Mouse (Mus musculus): Measurements from ENCODE around the gene Dscaml1.

Dscaml1 gene

DNA sequence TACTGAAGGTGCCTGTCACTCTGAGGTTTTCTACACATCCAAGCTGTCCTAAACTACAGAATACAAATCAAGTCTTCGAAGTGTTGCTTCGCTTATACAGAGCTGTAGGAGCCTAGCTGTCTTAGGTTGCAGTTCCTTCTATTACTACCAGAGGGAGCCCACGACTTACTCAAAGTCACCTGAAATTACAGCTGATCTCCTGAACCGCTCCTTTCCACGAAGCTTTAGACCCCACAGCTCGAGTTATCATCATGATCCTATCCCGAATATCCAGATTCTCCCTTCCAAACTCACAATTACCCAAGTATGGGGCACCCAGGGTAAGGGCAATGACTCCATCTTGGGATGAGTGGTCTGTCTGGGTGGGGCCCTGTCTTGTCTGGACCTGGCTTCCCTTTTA, 14.6 kb upstream of the Dscaml1 start:
- peak; percentile 34 for DNase-seq (ENCODE audit: low read depth)

DNA sequence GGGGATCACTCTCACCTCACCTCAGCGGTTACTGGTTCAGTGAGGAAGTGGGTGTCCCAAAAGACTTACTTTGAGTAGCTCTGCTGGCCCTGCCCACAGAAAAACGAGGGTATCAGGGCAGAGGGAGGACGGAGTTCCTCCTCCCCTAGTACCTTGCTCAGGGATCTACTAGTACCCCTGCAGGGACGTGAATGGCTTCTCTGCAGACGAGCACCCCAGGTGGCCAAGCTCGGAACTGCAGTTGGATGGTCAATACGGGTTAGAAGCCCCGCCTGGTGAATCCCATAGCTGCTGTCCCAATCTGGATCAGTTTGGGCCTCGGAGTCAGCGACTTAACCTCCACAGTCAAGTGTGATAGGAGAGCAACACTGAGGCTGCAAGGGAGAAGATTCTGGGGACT, 14.1 kb upstream of the Dscaml1 start:
- peak; percentile 50 for DNase-seq (ENCODE audit: low read depth)

DNA sequence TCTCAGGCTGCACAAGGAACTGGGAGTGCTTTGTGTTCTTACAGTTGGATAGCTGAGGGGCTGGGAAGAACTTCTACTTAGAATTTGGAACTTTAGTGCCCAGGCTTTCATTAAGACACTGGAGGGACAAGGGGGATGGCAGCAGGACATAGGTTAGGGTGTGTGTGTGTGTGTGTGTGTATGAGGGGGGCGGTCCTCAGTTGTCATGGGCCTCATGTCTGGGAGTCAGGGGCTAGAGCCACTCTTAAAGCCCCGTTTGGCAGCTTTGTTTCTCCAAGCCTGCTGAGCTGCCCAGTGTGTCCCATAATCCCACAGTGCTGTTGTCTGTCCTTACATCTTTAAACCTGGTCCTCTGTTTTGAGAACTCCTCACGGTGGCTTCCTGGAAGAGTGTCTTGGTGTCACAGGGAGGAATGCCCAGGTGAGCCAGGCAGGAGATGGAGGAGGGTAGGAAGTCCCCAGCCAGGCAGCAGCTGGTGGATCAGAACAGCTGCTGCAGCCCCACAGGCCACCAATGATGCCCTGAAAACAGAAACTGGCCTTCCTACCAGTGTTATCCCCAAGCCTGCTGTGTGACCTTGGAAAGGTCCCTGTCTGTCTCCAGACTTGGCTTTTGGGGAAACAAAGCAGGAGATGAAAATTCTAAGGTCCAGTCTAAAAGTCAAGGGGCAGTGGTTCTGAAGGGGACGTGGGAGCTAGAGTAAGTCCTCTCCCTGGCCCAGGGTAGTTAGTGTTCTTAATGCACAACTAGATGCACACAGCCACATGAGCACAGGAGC, 13.5 kb upstream of the Dscaml1 start:
- no peak for DNase-seq (ENCODE audit: low read depth)

DNA sequence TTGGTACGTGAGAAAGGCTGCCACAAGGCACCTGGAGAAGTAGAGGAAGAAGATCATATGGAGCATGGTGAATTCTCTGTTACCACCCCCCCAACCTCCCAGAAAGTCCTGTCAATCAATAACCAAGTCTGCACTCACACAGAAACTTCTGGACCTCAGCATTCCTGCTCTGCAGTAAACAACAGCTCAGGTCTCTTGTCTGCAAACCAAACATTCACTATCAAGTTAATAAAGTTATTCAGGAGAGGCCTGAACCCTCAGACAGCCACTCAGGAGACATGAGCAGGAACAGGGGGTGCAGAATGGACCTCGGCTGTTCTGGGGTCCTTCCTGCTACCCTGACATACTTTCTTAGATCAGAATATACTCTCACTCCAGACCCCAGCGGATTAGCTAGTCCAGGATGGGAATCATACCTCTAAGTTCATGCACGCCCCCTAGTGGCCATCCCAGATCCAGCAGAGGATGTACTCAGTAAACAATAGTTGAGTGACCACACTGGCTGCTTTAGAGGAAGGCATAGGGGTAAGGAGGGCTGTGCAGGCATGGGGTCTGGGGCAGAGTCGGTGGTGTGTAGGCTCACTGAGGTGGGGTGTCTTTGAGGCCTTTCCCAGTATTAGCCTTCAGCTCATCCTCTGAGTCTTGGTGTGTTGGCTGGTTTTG, 12.8 kb upstream of the Dscaml1 start:
- DNase-seq (ENCODE audit: low read depth), result no peak

DNA sequence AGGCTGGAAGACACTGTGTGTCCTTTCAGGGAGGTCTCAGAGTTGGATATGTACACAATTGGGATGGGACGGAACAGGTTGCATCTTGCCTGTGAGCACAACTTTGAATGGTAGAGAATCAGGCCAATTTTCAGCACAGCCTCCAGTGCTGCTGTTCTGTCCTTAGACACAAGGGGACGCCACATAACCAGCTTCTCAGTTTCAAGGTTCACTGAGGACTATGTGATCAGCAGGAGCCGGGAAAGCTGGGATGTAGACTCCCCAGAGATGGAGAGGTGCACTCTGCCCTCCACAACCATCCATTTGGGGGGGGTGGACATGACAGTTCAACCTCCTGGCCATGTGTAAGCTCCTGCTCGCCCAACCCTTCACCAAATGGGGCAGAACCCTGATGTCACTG, 10.5 kb upstream of the Dscaml1 start:
- peak; percentile 51 for DNase-seq (ENCODE audit: low read depth)

DNA sequence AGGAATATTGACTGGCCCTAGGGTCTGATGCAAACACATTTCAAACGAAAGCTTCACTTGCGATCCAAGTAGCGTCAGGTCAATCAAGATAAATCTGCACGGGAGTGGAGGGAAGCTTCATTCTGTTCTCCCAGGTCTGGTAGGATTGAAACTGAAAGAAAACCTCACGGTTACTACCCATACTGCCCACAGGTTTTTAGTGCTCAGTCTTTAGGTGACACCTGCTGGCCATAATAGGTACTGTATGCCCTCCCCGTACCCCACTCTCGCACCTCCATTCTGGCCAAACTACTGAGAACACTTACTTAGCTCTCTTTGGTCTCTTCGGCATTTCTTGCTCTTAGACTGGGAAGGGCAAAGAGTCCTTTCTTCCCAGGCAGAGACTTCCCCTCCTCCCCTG, 9.2 kb upstream of the Dscaml1 start:
- peak; percentile 48 for DNase-seq (ENCODE audit: low read depth)

DNA sequence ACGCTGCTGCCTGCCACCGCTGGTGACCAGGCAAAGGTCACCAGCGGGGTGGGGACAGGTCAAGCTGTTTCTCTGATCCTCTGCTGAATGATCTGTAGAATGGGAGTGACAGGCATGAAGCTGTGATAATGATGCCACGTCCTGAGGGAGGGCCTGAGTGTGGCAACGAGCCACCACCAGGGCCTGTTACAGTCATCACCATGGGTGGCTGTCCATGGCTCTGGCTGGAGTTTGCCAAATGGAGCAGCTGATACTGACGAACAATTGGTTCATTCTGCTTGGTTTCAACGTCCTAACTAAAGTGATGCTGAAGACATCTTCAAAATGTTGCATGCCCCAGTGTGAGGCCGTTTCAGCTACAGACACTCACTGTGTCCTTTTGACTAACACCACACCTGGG, 8.2 kb upstream of the Dscaml1 start:
- no peak for DNase-seq (ENCODE audit: low read depth)

DNA sequence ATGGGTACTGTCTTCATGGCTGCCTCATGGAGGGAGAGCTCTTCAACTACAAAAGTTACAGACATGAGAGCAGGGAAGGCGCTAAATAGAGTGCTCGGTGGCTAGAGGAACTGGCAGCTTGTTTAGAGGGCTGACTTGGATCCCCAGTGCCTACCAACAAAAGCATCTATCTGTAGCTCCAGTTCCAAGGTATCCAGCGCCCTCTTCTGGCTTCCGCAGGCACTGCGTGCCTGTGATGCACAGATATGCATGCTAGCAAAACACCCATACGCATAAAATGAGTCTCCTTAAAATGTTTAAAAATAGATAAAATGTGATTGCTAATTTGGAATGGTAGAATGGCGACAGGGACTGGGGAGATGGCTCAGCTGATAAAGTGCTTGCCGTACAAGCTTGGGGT, 5.2 kb upstream of the Dscaml1 start:
- DNase-seq (ENCODE audit: low read depth), result peak; percentile 6

DNA sequence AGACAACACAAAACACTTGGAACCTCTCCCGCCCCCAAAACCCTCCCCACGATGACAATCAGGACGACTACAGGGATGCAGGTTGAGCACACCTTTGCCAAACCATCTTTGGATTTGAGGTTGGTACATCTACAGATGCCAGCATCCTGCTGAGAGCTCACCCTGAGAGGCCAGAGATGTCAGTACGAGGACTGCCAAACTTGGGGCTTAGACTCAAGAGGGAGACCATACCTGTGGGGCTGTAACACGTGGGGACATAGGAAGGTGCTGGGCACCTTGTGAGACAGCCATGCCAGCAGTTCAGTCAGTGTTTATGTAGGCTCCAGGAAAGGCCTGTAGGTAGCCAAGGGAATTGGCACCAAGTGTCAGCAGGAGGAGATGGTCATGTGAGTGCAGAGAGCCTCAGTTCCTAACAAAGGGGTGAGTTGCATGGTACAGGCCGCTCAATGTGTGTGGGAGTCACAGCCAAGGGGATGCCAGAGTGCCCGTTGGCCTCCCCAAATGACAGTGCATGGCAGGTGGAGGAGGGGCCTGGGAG, 3.6 kb upstream of the Dscaml1 start:
- no peak for DNase-seq (ENCODE audit: low read depth)

DNA sequence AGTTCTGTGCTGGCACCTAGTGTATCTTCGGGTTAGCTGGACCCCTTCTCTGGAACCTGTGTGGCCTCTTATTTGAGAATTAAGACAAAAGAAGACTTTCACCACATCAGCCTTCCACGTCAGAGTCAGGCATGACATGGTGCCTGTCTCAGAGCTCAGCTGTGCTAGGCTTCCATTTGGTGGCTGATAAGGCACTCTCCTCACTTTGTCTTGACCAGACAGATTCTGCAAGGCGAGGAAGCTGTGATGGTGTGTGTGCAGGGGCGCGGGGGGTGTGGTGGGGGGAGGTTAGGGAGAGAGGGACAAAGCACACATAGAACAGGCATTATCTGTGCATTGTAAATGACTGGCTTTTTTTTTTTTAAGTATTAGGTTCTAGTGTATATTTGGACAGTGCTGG, 3.0 kb downstream of the Dscaml1 start:
- no peak for DNase-seq (ENCODE audit: low read depth)

DNA sequence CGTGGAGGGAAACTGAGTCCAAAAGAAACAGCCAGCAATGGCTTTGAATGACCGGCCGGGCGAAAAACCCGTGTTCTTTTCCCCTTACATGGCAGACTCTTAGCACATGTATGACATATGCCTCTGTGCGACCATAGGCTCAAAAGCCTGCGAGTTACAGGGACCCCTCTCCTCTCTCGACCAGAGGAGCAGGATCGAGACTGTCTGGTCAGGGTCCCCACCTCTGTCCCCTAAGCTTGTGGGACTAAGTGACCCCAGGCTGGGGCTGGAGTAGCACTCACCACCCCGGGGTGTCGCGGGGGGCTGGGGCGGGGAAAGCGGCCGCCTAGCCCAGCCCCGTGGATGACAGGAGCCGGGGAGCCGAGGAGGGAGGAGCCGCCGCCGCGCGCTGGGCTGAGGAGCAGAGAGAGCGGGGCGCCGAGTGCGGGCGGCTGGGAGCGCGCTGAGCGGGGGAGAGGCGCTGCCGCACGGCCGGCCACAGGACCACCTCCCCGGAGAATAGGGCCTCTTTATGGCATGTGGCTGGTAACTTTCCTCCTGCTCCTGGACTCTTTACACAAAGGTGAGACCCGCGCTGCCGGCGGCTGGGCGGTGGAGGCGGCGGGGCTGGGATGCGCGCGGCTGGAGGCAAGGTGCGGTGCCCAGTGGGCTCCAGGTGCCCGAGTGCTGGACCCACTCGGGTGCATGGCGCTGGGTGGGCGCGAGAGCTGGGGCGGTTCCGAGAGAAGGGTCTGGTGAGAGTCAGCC, 3.7 kb downstream of the Dscaml1 start:
- DNase-seq (ENCODE audit: low read depth), result no peak

DNA sequence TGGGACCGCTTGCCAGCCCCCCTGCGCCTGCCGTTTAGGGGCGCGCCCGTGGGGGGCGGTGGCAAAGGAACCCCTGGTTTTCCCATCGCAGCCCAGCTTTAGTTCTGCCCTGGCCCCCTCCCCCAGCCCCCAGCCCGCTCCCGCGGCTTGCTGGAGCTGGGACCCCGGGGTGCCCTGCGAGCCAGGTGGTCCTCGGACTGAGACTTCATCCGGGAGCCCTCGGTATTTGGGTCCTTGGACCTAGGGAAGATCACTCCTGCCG, 4.2 kb downstream of the Dscaml1 start:
- DNase-seq (ENCODE audit: low read depth), result no peak

DNA sequence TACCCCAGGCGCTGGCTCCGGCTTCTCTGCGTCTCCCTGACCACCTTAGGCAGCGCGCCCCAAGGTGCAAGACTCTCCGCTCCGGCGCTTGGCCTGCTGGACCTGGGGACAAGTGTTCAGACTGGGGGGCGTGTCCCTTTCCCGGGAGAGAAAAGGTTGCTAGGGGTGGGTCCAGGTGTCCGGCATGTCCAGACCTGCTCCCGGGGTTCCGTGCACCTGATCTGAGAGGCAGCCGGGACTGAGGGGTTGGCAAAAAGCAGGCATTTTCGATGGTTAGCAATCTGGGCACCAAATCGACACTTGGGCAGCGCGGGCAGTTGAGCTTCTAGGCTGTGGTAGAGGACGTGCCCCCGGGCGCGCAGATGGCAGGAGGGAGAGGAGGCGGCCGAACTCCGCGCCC, 4.7 kb downstream of the Dscaml1 start:
- DNase-seq (ENCODE audit: low read depth), result no peak

DNA sequence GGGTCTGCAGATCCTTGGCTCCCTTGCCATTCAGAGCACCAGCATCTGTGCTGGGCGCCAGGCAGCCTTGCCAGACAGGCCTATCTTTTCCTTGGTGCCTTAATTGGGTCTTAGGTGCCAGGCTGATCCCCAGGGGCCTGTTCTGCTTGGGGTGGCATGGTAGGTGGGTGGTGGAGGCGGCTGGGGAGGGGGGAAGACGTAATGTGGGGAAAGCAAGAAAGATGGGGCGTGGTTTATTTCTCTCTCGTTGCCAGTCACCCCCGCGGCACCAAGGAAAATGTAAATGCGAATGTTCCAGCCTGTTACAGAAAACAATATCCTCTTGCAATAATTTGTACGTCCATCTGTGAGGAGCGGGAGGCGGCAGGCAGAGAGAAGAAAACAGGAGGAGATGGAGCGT, 6.2 kb downstream of the Dscaml1 start:
- DNase-seq (ENCODE audit: low read depth), result no peak

DNA sequence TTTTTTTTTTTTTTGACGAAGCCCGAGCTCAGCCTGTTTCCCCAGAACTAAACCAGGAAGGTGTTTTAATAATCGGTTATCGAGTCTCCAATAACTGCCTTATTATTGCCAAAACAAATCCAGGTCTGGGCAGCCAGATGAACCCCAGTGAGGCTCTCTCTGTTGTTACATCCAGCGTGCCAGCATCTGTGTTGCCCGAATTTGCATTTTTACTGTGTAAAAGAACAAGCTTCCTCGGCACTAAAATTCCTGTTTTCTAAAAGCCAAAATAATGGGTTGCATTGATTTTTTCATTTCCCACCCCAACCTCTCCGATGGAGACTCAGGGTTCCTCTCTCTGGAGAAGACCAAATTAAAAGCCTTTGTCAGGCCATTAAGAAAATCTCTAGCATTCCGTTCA, 6.7 kb downstream of the Dscaml1 start:
- no peak for DNase-seq (ENCODE audit: low read depth)

DNA sequence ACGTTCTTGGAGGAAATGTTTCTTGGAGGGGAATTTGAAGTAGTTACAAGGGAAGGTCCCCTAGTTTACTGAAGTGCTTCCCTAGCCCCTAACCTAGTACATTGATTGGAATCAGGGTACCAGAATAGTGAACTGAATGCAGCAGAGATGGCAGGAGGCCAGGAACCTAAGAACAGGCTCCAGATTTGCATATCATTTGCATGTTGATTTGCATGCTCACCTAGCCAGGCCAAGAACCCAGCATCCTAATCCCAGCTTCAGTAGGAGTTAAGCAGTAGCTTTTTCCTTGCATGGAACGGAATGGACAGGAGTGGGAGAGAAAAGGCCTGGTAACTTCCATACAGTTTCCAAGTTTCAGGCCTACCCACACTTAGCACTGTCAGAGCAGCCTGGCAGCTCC, 7.7 kb downstream of the Dscaml1 start:
- no peak for DNase-seq (ENCODE audit: low read depth)

DNA sequence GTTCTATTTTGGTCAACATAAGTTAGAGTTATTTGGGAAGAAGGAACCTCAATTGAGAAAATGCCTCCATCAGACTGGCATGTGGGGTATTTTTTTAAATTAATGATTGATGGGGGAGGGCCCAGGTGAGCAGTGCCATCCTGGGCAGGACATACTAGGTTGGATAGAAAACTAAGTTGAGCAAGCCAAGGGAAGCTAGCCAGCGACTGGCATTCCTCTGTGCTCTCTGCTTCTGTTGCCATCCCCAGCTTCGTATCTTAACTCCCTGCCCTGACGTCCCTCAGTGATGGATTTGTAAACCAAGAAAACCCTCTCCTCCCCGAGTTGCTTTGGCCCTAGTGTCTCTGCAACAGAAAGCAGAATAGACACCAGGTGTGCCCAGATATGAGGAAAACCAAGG, 12.6 kb downstream of the Dscaml1 start:
- DNase-seq (ENCODE audit: low read depth), result no peak

DNA sequence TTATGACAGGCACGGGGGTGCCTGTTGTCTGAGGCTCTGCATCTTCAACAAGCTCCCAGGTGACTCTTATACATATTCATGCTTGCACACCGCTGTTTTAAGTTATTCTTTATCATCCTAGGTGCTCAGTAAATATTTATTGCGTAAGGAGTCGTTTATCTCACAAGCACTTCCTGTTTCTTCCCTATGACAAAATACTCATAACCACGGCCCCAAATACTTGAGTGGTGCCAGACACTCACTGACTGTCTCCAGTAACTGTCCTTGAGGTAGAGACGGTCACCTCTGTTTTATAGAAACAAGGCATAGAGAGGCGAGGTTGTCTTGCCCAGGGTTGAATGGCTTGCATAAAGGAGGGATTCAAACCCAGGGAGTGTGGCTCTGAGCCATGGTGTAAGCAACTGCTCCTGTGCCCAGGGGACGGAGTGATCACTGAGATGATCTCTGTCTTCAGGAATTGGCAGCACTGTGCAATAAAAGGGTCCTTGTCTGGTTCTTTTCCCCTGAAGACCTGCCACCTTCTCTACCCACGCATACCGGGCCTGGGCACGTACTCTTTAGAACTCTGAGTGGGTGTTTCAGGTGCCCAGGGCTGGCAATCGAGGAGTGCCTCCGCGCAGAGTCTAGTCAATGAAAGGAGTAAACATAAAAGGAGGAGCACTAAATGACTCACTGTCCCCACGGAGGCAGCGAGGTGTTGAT, 13.8 kb downstream of the Dscaml1 start:
- DNase-seq (ENCODE audit: low read depth), result no peak

DNA sequence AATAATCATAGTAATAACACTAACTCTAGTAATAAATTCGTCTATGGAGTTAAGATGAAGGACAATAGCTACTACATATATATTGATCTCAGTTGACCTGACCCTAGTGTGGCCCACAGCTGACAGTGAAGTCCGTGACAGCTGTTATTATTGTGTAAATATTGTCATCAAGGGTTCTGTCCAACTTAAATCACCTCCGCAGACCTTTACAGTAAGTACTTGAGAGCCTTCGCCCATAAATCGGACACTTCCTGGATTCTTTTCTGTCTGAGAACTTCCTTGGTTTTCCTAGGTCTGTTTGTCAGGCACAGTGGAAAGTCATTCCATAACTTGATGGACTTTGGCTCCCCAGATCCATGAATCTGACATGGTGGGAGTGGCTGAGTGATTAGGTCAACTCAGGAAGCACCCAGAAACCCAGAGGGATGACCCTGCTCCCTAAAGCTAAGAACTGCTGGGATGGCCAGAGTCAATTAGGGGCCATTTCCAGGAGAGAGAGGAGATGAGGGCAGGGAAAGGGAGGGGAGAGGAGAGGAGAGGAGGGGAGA, 17.9 kb downstream of the Dscaml1 start:
- no peak for DNase-seq (ENCODE audit: low read depth)

DNA sequence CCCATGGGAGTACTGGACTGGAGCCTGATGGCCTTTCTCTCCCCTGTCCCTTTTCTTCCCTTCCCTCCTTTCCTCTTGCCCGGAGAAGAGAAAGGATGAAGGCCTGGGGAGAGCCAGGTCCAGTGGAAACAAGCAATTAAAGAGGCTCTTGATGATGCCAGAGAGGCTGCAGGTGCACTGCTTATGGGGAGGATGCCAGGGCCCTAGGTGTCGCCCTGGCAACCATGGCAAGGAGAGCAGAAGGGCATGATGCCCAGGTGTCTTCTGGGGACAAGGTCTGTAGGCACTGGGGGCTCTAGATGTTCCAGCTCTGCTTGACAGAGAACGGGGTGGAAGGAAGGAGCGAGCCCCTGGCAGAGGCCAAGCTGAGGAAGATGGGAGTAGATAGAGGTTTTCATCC, 23.2 kb downstream of the Dscaml1 start:
- no peak for DNase-seq (ENCODE audit: low read depth)

DNA sequence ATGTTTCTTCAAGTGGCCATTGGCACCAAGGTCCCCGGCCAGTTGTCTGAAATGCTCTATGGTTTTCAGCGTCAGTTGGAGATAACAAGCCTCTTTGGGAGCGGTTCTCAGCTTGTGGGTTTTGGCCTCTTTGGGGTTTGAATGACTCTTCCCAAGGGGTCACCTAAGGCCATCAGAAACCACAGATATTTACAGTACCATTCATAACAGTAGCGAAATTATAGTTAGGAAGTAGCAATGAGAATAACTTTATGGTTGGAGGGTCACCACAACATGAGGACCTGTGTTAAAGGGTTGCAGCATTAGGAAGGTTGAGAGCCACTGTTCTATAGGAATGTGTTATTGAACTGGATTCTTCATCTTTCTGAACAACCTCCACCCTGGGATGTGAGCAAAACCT, 24.9 kb downstream of the Dscaml1 start:
- no peak for DNase-seq (ENCODE audit: low read depth)

DNA sequence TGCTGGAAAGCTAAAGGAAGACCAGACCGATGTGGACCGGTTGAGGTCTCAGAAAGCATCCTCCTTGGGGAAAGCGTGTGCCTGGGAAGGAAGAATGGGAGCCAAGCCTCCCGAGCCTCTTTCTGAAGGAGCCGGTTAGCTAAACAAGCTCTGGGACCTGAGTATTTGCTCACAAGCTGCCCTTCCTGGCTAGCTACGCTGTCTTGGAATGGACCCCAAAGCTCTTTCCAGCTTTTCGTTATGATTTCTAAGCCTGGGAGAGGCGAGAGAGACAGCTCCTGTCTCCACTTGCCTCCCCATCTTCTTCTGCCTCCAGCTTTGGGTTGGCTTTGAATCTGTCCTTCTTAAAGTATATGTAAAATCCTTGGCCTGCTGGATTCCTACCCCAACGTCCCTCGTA, 27.6 kb downstream of the Dscaml1 start:
- DNase-seq (ENCODE audit: low read depth), result no peak

Data from NIH3T3 (cell line).